Comparison of ENCODE assay signal across 9 mouse cellular contexts in the genomic region with DNA sequence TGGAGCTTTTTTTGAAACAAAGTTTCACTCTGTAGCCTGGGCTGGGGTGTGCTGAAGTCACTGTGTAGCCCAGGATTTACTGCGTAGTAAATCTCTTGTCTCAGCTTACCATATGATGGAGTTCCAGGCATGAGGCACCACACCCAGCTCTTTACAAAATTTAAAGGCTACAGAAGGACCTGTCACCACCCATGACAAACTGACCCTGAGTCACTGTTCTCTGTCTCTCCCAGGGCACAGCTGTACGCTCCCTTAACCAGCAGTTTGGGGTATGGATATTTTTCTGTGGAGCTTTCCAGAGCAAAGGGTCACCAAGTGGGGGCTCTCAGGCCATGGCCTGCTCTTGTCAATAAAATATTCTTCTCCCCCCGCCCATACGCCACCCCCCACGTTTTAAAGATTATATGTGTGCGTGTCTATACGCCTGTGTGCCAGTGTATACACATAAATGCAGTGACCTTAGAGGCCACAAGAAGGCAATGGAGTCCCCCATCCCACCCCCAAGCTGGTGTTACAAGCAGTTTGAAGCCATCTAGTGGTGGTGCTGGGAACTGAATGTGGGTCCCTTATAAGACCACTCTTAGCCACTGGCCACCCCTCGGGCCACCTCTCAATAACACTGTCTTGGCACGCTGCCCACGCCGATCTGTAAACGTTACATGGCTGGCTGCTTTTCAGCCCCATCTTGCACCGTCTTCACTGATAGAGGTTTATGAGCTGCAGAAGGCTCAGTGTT. TPM values are rescaled to one million over a fixed set of nuclear protein-coding genes. Genes with fewer than 3 reads are reported as not detected.
A peak's percentile ranks its signal among the peaks of the same experiment; 100 is the strongest.
DNase-seq lines count a peak whose midpoint lies in the region; ATAC-seq and TF ChIP-seq lines count a peak whose summit lies in the region.
"Had no signal": no experiment of that assay in that cellular context is flagged by ENCODE, and none has a peak within 500 bp of the region (broad histone marks: within the 10 kb centered on the region; RNA-seq: fewer than 3 reads in every experiment).

No protein-coding gene starts in this region.

- H3K4me3 ChIP-seq in lung, adult 2 months (replicated peaks; ENCODE audit: extremely low read depth, low read depth, low read length), result no peak overlapping the region

- no peaks in the 10 kb centered on the region for H3K4me1 ChIP-seq in lung, adult 2 months (ENCODE audit: control insufficient read depth, insufficient read depth, low read length)

- ATAC-seq in hematopoietic stem cell, adult 5-6 weeks (replicated peaks in 1 of 2; ENCODE audit: insufficient read depth in 1 of 2, low FRiP score in 2 of 2, low TSS enrichment in 1 of 2, low read depth in 1 of 2, poor library complexity in 2 of 2, severe bottlenecking in 2 of 2), result peak; percentile 60 to 63; a peak in 3 of 4 replicates
- ATAC-seq: Patski had no signal

- TF ChIP-seq CTCF in lung, adult 2 months (IDR thresholded peaks at IDR 0.05; ENCODE audit: insufficient read depth, low read length), result peak; percentile 79

- TF ChIP-seq POLR2A in lung, adult 2 months (IDR thresholded peaks at IDR 0.05; ENCODE audit: borderline replicate concordance, extremely low read depth, low read depth, low read length), result no peak

- 43% methylated on average over 13 of the region's 13 CpGs for WGBS in lung, adult 2 months

- DNase-seq in adrenal gland, adult 18-20 months (ENCODE audit: low spot score in 2 of 2), result peak; percentile 24 to 48
- no peak for DNase-seq in adrenal gland, adult 8-10 months
- DNase-seq in ovary, postnatal 14 days (ENCODE audit: low spot score), result peak; percentile 29
- DNase-seq in ovary, adult 18-20 months (ENCODE audit: low spot score), result no peak
- peak; percentile 88 for DNase-seq in embryo, embryonic 10.5 days (ENCODE audit: low spot score)
- peak; percentile 41 for DNase-seq in lung, adult 2 months
- peak; percentile 47 to 76 for DNase-seq in spleen, postnatal 4 days (ENCODE audit: low spot score in 2 of 2)

RNA-seq across cellular contexts. Expression of a gene that starts 34.8 kb away (rescaled TPM):
- 1 to 10 TPM; 8.4 to 9.7 TPM for total RNA-seq in adrenal gland, adult 18-20 months (2021)
- 10 to 100 TPM; 16.1 to 18.1 (median 17.1) TPM for total RNA-seq in adrenal gland, adult 8-10 months (2022)
- total RNA-seq in hematopoietic stem cell, adult 5-6 weeks (2017), result 7.9 and 14.4 TPM in 2 replicates
- 10.2 and 10.8 TPM in 2 replicates for polyA plus RNA-seq in lung, adult 2 months (2012; rRNA removed)

RNA-seq across cellular contexts. Expression of a gene that starts 43.6 kb away (rescaled TPM):
- under 1 TPM; 0.13 to 0.56 TPM for total RNA-seq in adrenal gland, adult 18-20 months (2021)
- total RNA-seq in adrenal gland, adult 8-10 months (2022), result under 1 TPM in 3 of 4 experiments, not detected in 1; 0.35 to 0.38 (median 0.38) TPM
- not detected in 2 replicates for total RNA-seq in hematopoietic stem cell, adult 5-6 weeks (2017)
- polyA plus RNA-seq in lung, adult 2 months (2012; rRNA removed), result 5.4 and 7.2 TPM in 2 replicates

Comparison
In these comparisons a context has a peak if more than half of its experiments do, and no peak if none do; other contexts are left out.
1. DNase-seq: peak in adrenal gland, adult 18-20 months (2 of 2), ovary, postnatal 14 days (single experiment), embryo, embryonic 10.5 days (single experiment), lung, adult 2 months (single experiment) and spleen, postnatal 4 days (2 of 2); none in adrenal gland, adult 8-10 months (single experiment) and ovary, adult 18-20 months (single experiment).